Mouse (Mus musculus) bone marrow, adult 2 months (tissue): ENCODE measurements at regions not wholly inside any gene's neighbourhood (a gene's known extent, or its start where the extent isn't known, plus 50 kb on each side); places are given as distances from the start of the nearest gene placed in this dataset.

Experiments used
- H3K27ac ChIP-seq: fragments of 200-500 bp; 2 replicates; pipeline ENCODE4 v1.5.1; 2012; ENCODE audit warnings: low read depth, mild to moderate bottlenecking, control low read depth, inconsistent platforms, low read length; ENCODE audit not compliant: control insufficient read depth, poor library complexity, insufficient read depth
- H3K4me1 ChIP-seq: fragments of 200-500 bp; 2 replicates; pipeline ENCODE4 v1.6.1; 2011; ENCODE audit warnings: low read length; ENCODE audit not compliant: control insufficient read depth, insufficient read depth
- H3K4me3 ChIP-seq: fragments of 200-500 bp; replicated peaks from 2 replicates; pipeline ENCODE3; 2011; ENCODE audit warnings: mild to moderate bottlenecking, low read depth, low read length, control low read depth; ENCODE audit not compliant: control insufficient read depth
- CTCF ChIP-seq: fragments of 200-500 bp; IDR thresholded peaks from 2 replicates; pipeline ENCODE4 v1.5.1; 2011; ENCODE audit warnings: low read length, control low read depth; ENCODE audit not compliant: control insufficient read depth, insufficient read depth
- POLR2A ChIP-seq: fragments of 200-500 bp; IDR thresholded peaks from 2 replicates; pipeline ENCODE4 v1.6.1; 2011; ENCODE audit warnings: low read depth, mild to moderate bottlenecking, control low read depth, low read length, borderline replicate concordance; ENCODE audit not compliant: control insufficient read depth
- WGBS: fragments of 180-500 bp; shearing (Covaris S2); methylation state at CpG from one replicate; pipeline ENCODE4 v1.1.7; 2018; 5-methylcytosine and 5-hydroxymethylcytosine counted together

GRCm38 (mm10) chr15:52207271-52207670 is 1677.4 kb upstream of the Gm7489 start:
- Histone ChIP-seq H3K27ac (no peak overlapping the region), H3K4me1 (no peaks in the 10 kb centered on the region), H3K4me3 (no peak overlapping the region)
- TF ChIP-seq POLR2A = no peak
- no peak for TF ChIP-seq CTCF
- WGBS = 67% methylated on average over 3 of the region's 3 CpGs

- no peak overlapping the region for H3K4me3 ChIP-seq
- H3K4me1 ChIP-seq = no peaks in the 10 kb centered on the region
- H3K27ac ChIP-seq = no peak overlapping the region
- 83% methylated on average over 5 of the region's 5 CpGs for WGBS
- TF ChIP-seq CTCF = no peak
- no peak for TF ChIP-seq POLR2A
Observed at GRCm38 (mm10) chr15:52232442-52232841, 1652.3 kb upstream of the Gm7489 start.

GRCm38 (mm10) chr15:52236220-52236619 is 1648.5 kb upstream of the Gm7489 start:
- 6% methylated on average over 8 of the region's 8 CpGs for WGBS
- no peak for TF ChIP-seq CTCF
- no peak for TF ChIP-seq POLR2A
- no peak overlapping the region for H3K27ac ChIP-seq
- H3K4me3 ChIP-seq = no peak overlapping the region
- H3K4me1 ChIP-seq = no peaks in the 10 kb centered on the region

GRCm38 (mm10) chr15:52242890-52243289 is 1641.8 kb upstream of the Gm7489 start:
- H3K4me1 ChIP-seq = no peaks in the 10 kb centered on the region
- H3K4me3 ChIP-seq = no peak overlapping the region
- WGBS = 88% methylated on average over 1 of the region's 1 CpGs
- no peak overlapping the region for H3K27ac ChIP-seq
- TF ChIP-seq CTCF = no peak
- TF ChIP-seq POLR2A = no peak
